Mouse (Mus musculus) gastrocnemius, postnatal 25 days (tissue): Measurements from ENCODE around the gene Tmem33. TPM values are rescaled to one million over a fixed set of nuclear protein-coding genes. Genes with fewer than 3 reads are reported as not detected.

ENCODE experiments used
- DNase-seq: peaks from one replicate; pipeline ENCODE4 v3.0.0; 2022
- long read RNA-seq, 2 experiments: library from polyadenylated mRNA; stranded (forward); transcript quantifications; one replicate each; pipeline ENCODE4 v2.0.0; 2021
- total RNA-seq, 2 experiments: library from RNA; stranded (reverse); gene quantifications; 1 replicate in 1 of 2; 2 replicates in 1 of 2; pipeline ENCODE4 v1.2.3; 2021

Gene Tmem33
- 10 to 100 TPM; 23.0 to 30.3 TPM for total RNA-seq
- long read RNA-seq, experiment 1, full-length matches to known transcripts = 26 of 41 reads
- long read RNA-seq, experiment 1, partial matches to known transcripts = 2 of 41 reads
- long read RNA-seq, experiment 1, other reads (novel, unspliced or antisense) = 13 of 41 reads
- long read RNA-seq, experiment 2, full-length matches to known transcripts = 26 of 34 reads
- long read RNA-seq, experiment 2, partial matches to known transcripts = 5 of 34 reads
- long read RNA-seq, experiment 2, other reads (novel, unspliced or antisense) = 3 of 34 reads

- peak; percentile 91 for DNase-seq
Measured at GRCm38 (mm10) chr5:67260531-67261371, at the start of gene Tmem33. Tmem33 (plus strand) TSS chr5:67260565.

- no peak for DNase-seq
Measured at GRCm38 (mm10) chr5:67213168-67213567, 47.2 kb upstream of the Tmem33 start.

- no peak for DNase-seq
Measured at GRCm38 (mm10) chr5:67215121-67216030, 45.0 kb upstream of the Tmem33 start.

- DNase-seq = no peak
Measured at GRCm38 (mm10) chr5:67216031-67216778, 44.2 kb upstream of the Tmem33 start.

GRCm38 (mm10) chr5:67216779-67217095, 43.6 kb upstream of the Tmem33 start:
- DNase-seq = no peak

GRCm38 (mm10) chr5:67221901-67222300, 38.5 kb upstream of the Tmem33 start:
- DNase-seq = no peak

GRCm38 (mm10) chr5:67222440-67223390, 37.6 kb upstream of the Tmem33 start:
- no peak for DNase-seq

GRCm38 (mm10) chr5:67223391-67224121, 36.8 kb upstream of the Tmem33 start:
- DNase-seq = no peak

GRCm38 (mm10) chr5:67224122-67224502, 36.3 kb upstream of the Tmem33 start:
- DNase-seq = no peak

- DNase-seq = no peak
Measured at GRCm38 (mm10) chr5:67225758-67226157, 34.6 kb upstream of the Tmem33 start.

GRCm38 (mm10) chr5:67227261-67227660, 33.1 kb upstream of the Tmem33 start:
- no peak for DNase-seq

GRCm38 (mm10) chr5:67227682-67228444, 32.5 kb upstream of the Tmem33 start:
- no peak for DNase-seq

GRCm38 (mm10) chr5:67234682-67235081, 25.7 kb upstream of the Tmem33 start:
- no peak for DNase-seq

GRCm38 (mm10) chr5:67235462-67235861, 24.9 kb upstream of the Tmem33 start:
- DNase-seq = no peak

GRCm38 (mm10) chr5:67236601-67237000, 23.8 kb upstream of the Tmem33 start:
- no peak for DNase-seq

GRCm38 (mm10) chr5:67238303-67238702, 22.1 kb upstream of the Tmem33 start:
- no peak for DNase-seq

GRCm38 (mm10) chr5:67241713-67242112, 18.7 kb upstream of the Tmem33 start:
- DNase-seq = no peak

GRCm38 (mm10) chr5:67243231-67243630, 17.1 kb upstream of the Tmem33 start:
- no peak for DNase-seq

GRCm38 (mm10) chr5:67252261-67252660, 8.1 kb upstream of the Tmem33 start:
- no peak for DNase-seq
